Mouse (Mus musculus): Measurements from ENCODE around the gene Fpgs. TPM values are rescaled to one million over a fixed set of nuclear protein-coding genes. Genes with fewer than 3 reads are reported as not detected.

The Fpgs gene
- polyA plus RNA-seq, 1 experiment, result 19.7 TPM

DNA sequence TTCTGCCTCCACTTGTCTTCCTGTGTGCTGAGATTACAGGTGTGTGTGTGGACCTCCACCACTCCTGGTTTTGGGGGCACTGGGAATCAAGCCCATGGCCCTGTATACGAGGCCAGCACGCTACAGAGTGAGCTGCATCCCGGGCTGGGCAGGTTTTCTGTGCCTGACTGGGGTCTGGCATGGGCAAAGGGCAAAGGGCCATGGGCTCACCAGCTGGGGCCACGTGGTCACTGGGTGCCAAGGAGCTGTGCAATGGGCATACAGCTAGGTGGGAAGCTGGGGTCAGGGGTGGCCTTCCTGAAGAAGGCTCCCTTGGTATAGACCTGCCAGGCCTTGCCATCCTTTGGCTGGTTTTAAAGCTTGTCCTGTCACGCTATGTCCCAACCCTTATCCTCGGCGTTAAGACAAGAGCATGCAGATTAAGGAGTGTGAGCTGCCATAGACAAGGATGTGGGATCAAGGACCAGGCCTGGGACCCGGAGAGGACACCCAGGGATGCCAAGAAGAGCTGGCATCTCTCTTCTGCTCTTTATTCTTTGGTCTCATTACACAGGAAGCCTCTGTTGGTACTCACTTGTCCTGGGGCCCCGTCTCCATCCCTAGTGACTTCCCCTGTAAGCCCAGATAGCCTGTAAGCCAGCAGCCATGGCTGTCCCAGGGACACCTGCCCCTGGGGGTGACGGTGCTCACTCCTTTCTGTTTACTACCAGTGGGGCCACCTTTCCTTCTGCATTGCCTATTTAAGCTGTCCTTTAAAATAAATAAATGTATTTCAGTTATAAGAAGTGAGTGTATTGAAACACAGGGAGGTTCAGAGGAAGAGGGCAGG is 69.5 kb downstream of the Fpgs start:
- no peaks in the 10 kb centered on the region for H3K27me3 ChIP-seq (ENCODE audit: control insufficient read depth, insufficient read depth, low read length)
- no peak for TF ChIP-seq CTCF (IDR thresholded peaks at IDR 0.05; ENCODE audit: borderline replicate concordance, insufficient read depth, low read depth, low read length)
- no peak for TF ChIP-seq POLR2A (IDR thresholded peaks at IDR 0.05; ENCODE audit: borderline replicate concordance, insufficient read depth, low read length)
- H3K4me1 ChIP-seq (ENCODE audit: control insufficient read depth, insufficient read depth, low read length), result peaks cover 21% of the 10 kb centered on the region
- no peak for DNase-seq
- no peak overlapping the region for H3K4me3 ChIP-seq (replicated peaks; ENCODE audit: insufficient read depth, low read depth, low read length)
- no peak overlapping the region for H3K27ac ChIP-seq (ENCODE audit: insufficient read depth, low read length)
- WGBS, result 81% methylated on average over 10 of the region's 10 CpGs

- 40% methylated on average over 5 of the region's 5 CpGs for WGBS
- H3K27me3 ChIP-seq (ENCODE audit: control insufficient read depth, insufficient read depth, low read length), result no peaks in the 10 kb centered on the region
- no peak overlapping the region for H3K27ac ChIP-seq (ENCODE audit: insufficient read depth, low read length)
- H3K4me3 ChIP-seq (replicated peaks; ENCODE audit: insufficient read depth, low read depth, low read length), result no peak overlapping the region
- no peak for TF ChIP-seq POLR2A (IDR thresholded peaks at IDR 0.05; ENCODE audit: borderline replicate concordance, insufficient read depth, low read length)
- TF ChIP-seq CTCF (IDR thresholded peaks at IDR 0.05; ENCODE audit: borderline replicate concordance, insufficient read depth, low read depth, low read length), result no peak
- H3K4me1 ChIP-seq (ENCODE audit: control insufficient read depth, insufficient read depth, low read length), result peaks cover 29% of the 10 kb centered on the region
- no peak for DNase-seq
Observed at GRCm38 (mm10) chr2:32633660-32634059, 70.3 kb downstream of the Fpgs start.

Other genes starting within 250 kb of the Fpgs start
- 38.1 and 40.2 TPM in 2 replicates for gene Fam102a, start 168.8 kb downstream of the Fpgs start, polyA plus RNA-seq (2012; rRNA removed)
- gene Dpm2, start 133.3 kb downstream of the Fpgs start, polyA plus RNA-seq (2012; rRNA removed), result 131 and 137 TPM in 2 replicates
- gene Pip5kl1, start 129.3 kb downstream of the Fpgs start, polyA plus RNA-seq (2012; rRNA removed), result 25.2 and 28.4 TPM in 2 replicates
- gene 9430097D07Rik, start 128.5 kb downstream of the Fpgs start, polyA plus RNA-seq (2012; rRNA removed), result 0.59 and 0.60 TPM in 2 replicates
- 91.4 and 101 TPM in 2 replicates for gene St6galnac4, start 117.0 kb downstream of the Fpgs start, polyA plus RNA-seq (2012; rRNA removed)
- gene St6galnac6, start 104.4 kb downstream of the Fpgs start, polyA plus RNA-seq (2012; rRNA removed), result 89.5 TPM in 2 replicates
- 127 and 132 TPM in 2 replicates for gene Ak1, start 82.4 kb downstream of the Fpgs start, polyA plus RNA-seq (2012; rRNA removed)
- gene Eng, start 57.5 kb downstream of the Fpgs start, polyA plus RNA-seq (2012; rRNA removed), result 28.0 and 31.6 TPM in 2 replicates
- gene Cdk9, start 8.9 kb upstream of the Fpgs start, polyA plus RNA-seq (2012; rRNA removed), result 170 and 186 TPM in 2 replicates
- 47.0 and 53.2 TPM in 2 replicates for gene Sh2d3c, start 16.9 kb upstream of the Fpgs start, polyA plus RNA-seq (2012; rRNA removed)
- 5.6 and 7.7 TPM in 2 replicates for gene 6330409D20Rik, start 36.9 kb upstream of the Fpgs start, polyA plus RNA-seq (2012; rRNA removed)
- gene Tor2a, start 53.1 kb upstream of the Fpgs start, polyA plus RNA-seq (2012; rRNA removed), result 41.6 and 43.8 TPM in 2 replicates
- gene Ttc16, start 71.5 kb upstream of the Fpgs start, polyA plus RNA-seq (2012; rRNA removed), result 2.0 and 2.6 TPM in 2 replicates
- gene Ptrh1, start 71.6 kb upstream of the Fpgs start, polyA plus RNA-seq (2012; rRNA removed), result 7.4 and 8.5 TPM in 2 replicates
- gene Cfap157, start 80.3 kb upstream of the Fpgs start, polyA plus RNA-seq (2012; rRNA removed), result 0.70 and 1.7 TPM in 2 replicates
- gene Stxbp1, start 143.1 kb upstream of the Fpgs start, polyA plus RNA-seq (2012; rRNA removed), result 889 and 932 TPM in 2 replicates
- gene Fam129b, start 172.0 kb upstream of the Fpgs start, polyA plus RNA-seq (2012; rRNA removed), result 23.9 and 24.5 TPM in 2 replicates